Mouse (Mus musculus) hindlimb bud, embryonic 11.5 days (tissue): ENCODE measurements around the gene Adgra1.

Experiments
- DNase-seq: peaks from one replicate; pipeline ENCODE4 v3.0.0-alpha.2; 2012; ENCODE audit warnings: low read depth, low spot score; ENCODE audit errors: extremely low spot score

Gene Adgra1

GRCm38 (mm10) chr7:139901981-139902380 lies 68.0 kb downstream of the Adgra1 start:
- no peak for DNase-seq

- DNase-seq, result no peak
Observed at GRCm38 (mm10) chr7:139905261-139905660, 71.3 kb downstream of the Adgra1 start.

- DNase-seq, result no peak
Observed at GRCm38 (mm10) chr7:139905661-139906060, 71.7 kb downstream of the Adgra1 start.

GRCm38 (mm10) chr7:139908176-139908575 lies 74.2 kb downstream of the Adgra1 start:
- DNase-seq, result no peak

- DNase-seq, result no peak
Observed at GRCm38 (mm10) chr7:139909469-139909868, 75.5 kb downstream of the Adgra1 start.

GRCm38 (mm10) chr7:139910204-139910835 lies 76.3 kb downstream of the Adgra1 start:
- DNase-seq, result no peak

GRCm38 (mm10) chr7:139914141-139915047 lies 80.4 kb downstream of the Adgra1 start:
- DNase-seq, result no peak

- DNase-seq, result no peak
Observed at GRCm38 (mm10) chr7:139915646-139916257, 81.8 kb downstream of the Adgra1 start.

- no peak for DNase-seq
Observed at GRCm38 (mm10) chr7:139916345-139916744, 82.4 kb downstream of the Adgra1 start.

- DNase-seq, result no peak
Observed at GRCm38 (mm10) chr7:139918262-139918661, 84.3 kb downstream of the Adgra1 start.
